ENCODE assay signal across 9 mouse cellular contexts in genomic region chr4:148676188-148676960, GRCm38 (mm10). TPM values are rescaled to one million over a fixed set of nuclear protein-coding genes. Genes with fewer than 3 reads are reported as not detected.
DNase-seq lines count a peak whose midpoint lies in the region; ATAC-seq lines count a peak whose summit lies in the region.
"Had no signal": no experiment of that assay in that cellular context is flagged by ENCODE, and none has a peak within 500 bp of the region (broad histone marks: within the 10 kb centered on the region; RNA-seq: fewer than 3 reads in every experiment).

No protein-coding gene starts in this region.

- peaks cover 40% of the 10 kb centered on the region for H3K4me1 ChIP-seq in embryonic facial prominence, embryonic 10.5 days
- H3K4me1 ChIP-seq in intestine, embryonic 14.5 days (replicated peaks; ENCODE audit: control insufficient read depth, insufficient read depth, low read length) = peaks cover 15% of the 10 kb centered on the region
- H3K4me1 ChIP-seq in liver, embryonic 15.5 days (replicated peaks) = peaks cover 53% of the 10 kb centered on the region
- peaks cover 3% of the 10 kb centered on the region; the same call in 1 of the 2 replicates for H3K4me1 ChIP-seq in neural tube, embryonic 14.5 days (ENCODE audit: control insufficient read depth, insufficient read depth, low read length)

- H3K4me2 ChIP-seq in intestine, embryonic 14.5 days (ENCODE audit: low read length) = peak overlapping the region; percentile 4; the same call in 1 of the 2 replicates
- no peak overlapping the region for H3K4me2 ChIP-seq in liver, embryonic 15.5 days
- H3K4me2 ChIP-seq in neural tube, embryonic 14.5 days (ENCODE audit: low read depth, low read length) = no peak overlapping the region

- 44% methylated on average over 16 of the region's 16 CpGs for WGBS in embryonic facial prominence, embryonic 10.5 days
- WGBS in intestine, embryonic 14.5 days = 29% methylated on average over 15 of the region's 16 CpGs
- 29% methylated on average over 15 of the region's 16 CpGs for WGBS in liver, embryonic 15.5 days (ENCODE audit: insufficient replicate concordance)
- WGBS in neural tube, embryonic 14.5 days = 43% methylated on average over 15 of the region's 16 CpGs

- H3K27me3 ChIP-seq in embryonic facial prominence, embryonic 10.5 days (replicated peaks; ENCODE audit: low read depth, poor library complexity, severe bottlenecking) = peaks cover 21% of the 10 kb centered on the region
- no peaks in the 10 kb centered on the region for H3K27me3 ChIP-seq in intestine, embryonic 14.5 days (replicated peaks; ENCODE audit: control insufficient read depth, insufficient read depth, low read length)
- peaks cover 22% of the 10 kb centered on the region for H3K27me3 ChIP-seq in liver, embryonic 15.5 days
- H3K27me3 ChIP-seq in neural tube, embryonic 14.5 days (ENCODE audit: control insufficient read depth, insufficient read depth, low read length) = no peaks in the 10 kb centered on the region
- H3K27me3 ChIP-seq: Patski had no signal

- peak; percentile 12 for DNase-seq in 3T3-L1 (ENCODE audit: low read depth, low spot score)
- DNase-seq in embryonic facial prominence, embryonic 10.5 days (ENCODE audit: low spot score) = peak; percentile 43
- peak; percentile 60 for DNase-seq in intestine, embryonic 14.5 days (ENCODE audit: low spot score)
- DNase-seq in cerebellum, postnatal 14 days = no peak
- DNase-seq in ovary, postnatal 36 days (ENCODE audit: low spot score) = no peak
- DNase-seq in cerebellum, adult 18-20 months = no peak

- H3K4me3 ChIP-seq in embryonic facial prominence, embryonic 10.5 days = no peak overlapping the region
- H3K4me3 ChIP-seq in intestine, embryonic 14.5 days (ENCODE audit: low read depth, low read length) = no peak overlapping the region
- no peak overlapping the region for H3K4me3 ChIP-seq in liver, embryonic 15.5 days (replicated peaks)
- no peak overlapping the region for H3K4me3 ChIP-seq in neural tube, embryonic 14.5 days (ENCODE audit: low read depth, low read length)

- no peaks in the 10 kb centered on the region for H3K36me3 ChIP-seq in embryonic facial prominence, embryonic 10.5 days (replicated peaks)
- H3K36me3 ChIP-seq in intestine, embryonic 14.5 days (ENCODE audit: control insufficient read depth, insufficient read depth, low read length) = no peaks in the 10 kb centered on the region
- H3K36me3 ChIP-seq in liver, embryonic 15.5 days (replicated peaks) = no peaks in the 10 kb centered on the region
- H3K36me3 ChIP-seq in neural tube, embryonic 14.5 days (ENCODE audit: control insufficient read depth, insufficient read depth, low read length) = no peaks in the 10 kb centered on the region

- H3K9ac ChIP-seq in intestine, embryonic 14.5 days (ENCODE audit: low read length) = no peak overlapping the region
- no peak overlapping the region for H3K9ac ChIP-seq in liver, embryonic 15.5 days
- no peak overlapping the region for H3K9ac ChIP-seq in neural tube, embryonic 14.5 days (replicated peaks; ENCODE audit: low read depth, low read length)

- H3K27ac ChIP-seq in embryonic facial prominence, embryonic 10.5 days (replicated peaks) = peak overlapping the region; percentile 78
- peak overlapping the region; percentile 62; the same call in 1 of the 2 replicates for H3K27ac ChIP-seq in intestine, embryonic 14.5 days (ENCODE audit: low read depth)
- H3K27ac ChIP-seq in liver, embryonic 15.5 days (replicated peaks) = no peak overlapping the region
- H3K27ac ChIP-seq in neural tube, embryonic 14.5 days (ENCODE audit: low read depth, low read length) = no peak overlapping the region

- ATAC-seq in intestine, embryonic 14.5 days (replicated peaks; ENCODE audit: low FRiP score, low TSS enrichment, low read depth) = peak; percentile 24; the same call in 1 of the 2 replicates
- peak; percentile 23; the same call in 1 of the 2 replicates for ATAC-seq in liver, embryonic 15.5 days (ENCODE audit: insufficient read depth)
- peak; percentile 38; the same call in 1 of the 2 replicates for ATAC-seq in neural tube, embryonic 14.5 days (ENCODE audit: low read depth)
- ATAC-seq: Patski had no signal

- H3K9me3 ChIP-seq in embryonic facial prominence, embryonic 10.5 days = no peaks in the 10 kb centered on the region
- no peaks in the 10 kb centered on the region for H3K9me3 ChIP-seq in intestine, embryonic 14.5 days (ENCODE audit: control insufficient read depth, low read length)
- no peaks in the 10 kb centered on the region for H3K9me3 ChIP-seq in liver, embryonic 15.5 days (replicated peaks)
- H3K9me3 ChIP-seq in neural tube, embryonic 14.5 days (ENCODE audit: control insufficient read depth, low read length) = no peaks in the 10 kb centered on the region

RNA-seq across cellular contexts. Expression of gene Gm572, which starts 33.3 kb away (rescaled TPM):
- polyA plus RNA-seq in embryonic facial prominence, embryonic 10.5 days (2016; fragmentation: Nextera tagmentation; extraction: Ambion mirVana) = not detected in 2 replicates
- not detected in 2 replicates for polyA plus RNA-seq in intestine, embryonic 14.5 days (2014; fragmentation: Nextera tagmentation; extraction: Ambion mirVana)
- not detected in 2 replicates for polyA plus RNA-seq in liver, embryonic 15.5 days (2015; fragmentation: Nextera tagmentation; extraction: Ambion mirVana)
- polyA plus RNA-seq in neural tube, embryonic 14.5 days (2014; fragmentation: Nextera tagmentation; extraction: Ambion mirVana) = not detected in 2 replicates
- polyA plus RNA-seq: Patski had no signal

RNA-seq across cellular contexts. Expression of gene Tardbp, which starts 49.6 kb away (rescaled TPM):
- polyA plus RNA-seq in embryonic facial prominence, embryonic 10.5 days (2016; fragmentation: Nextera tagmentation; extraction: Ambion mirVana) = 450 and 455 TPM in 2 replicates
- 137 and 153 TPM in 2 replicates for polyA plus RNA-seq in intestine, embryonic 14.5 days (2014; fragmentation: Nextera tagmentation; extraction: Ambion mirVana)
- polyA plus RNA-seq in liver, embryonic 15.5 days (2015; fragmentation: Nextera tagmentation; extraction: Ambion mirVana) = 126 and 128 TPM in 2 replicates
- 78.3 and 85.0 TPM in 2 replicates for polyA plus RNA-seq in neural tube, embryonic 14.5 days (2014; fragmentation: Nextera tagmentation; extraction: Ambion mirVana)

Comparison
In these comparisons a context has a peak if more than half of its experiments do, and no peak if none do; other contexts are left out.
1. DNase-seq: peak in 3T3-L1 (single experiment), embryonic facial prominence, embryonic 10.5 days (single experiment) and intestine, embryonic 14.5 days (single experiment); none in cerebellum, postnatal 14 days (0 of 2), ovary, postnatal 36 days (single experiment) and cerebellum, adult 18-20 months (0 of 2).
2. H3K27ac ChIP-seq: peak in embryonic facial prominence, embryonic 10.5 days (single experiment) and intestine, embryonic 14.5 days (single experiment); none in liver, embryonic 15.5 days (single experiment) and neural tube, embryonic 14.5 days (single experiment).
3. Peak in every context shown above with its lines, with median percentiles within 50 percentile points of each other: ATAC-seq.